Mouse (Mus musculus) hindbrain, embryonic 13.5 days (tissue): Measurements from ENCODE around the gene Zfp207. TPM values are rescaled to one million over a fixed set of nuclear protein-coding genes. Genes with fewer than 3 reads are reported as not detected.
"Not testable (repeated sequence)": the region's sequence is repeated elsewhere in the genome, so short reads cannot be mapped to it uniquely, and the experiment has no call there.

Experiments used
- ATAC-seq: fragments of 200-750 bp; cut with Nextera tagmentation; 2 replicates; pipeline ENCODE4 v1.8.0; 2017; ENCODE audit warnings: moderate TSS enrichment; ENCODE audit not compliant: low FRiP score
- H3K27ac ChIP-seq: fragments of 300-500 bp; sonication (generic); 2 replicates; pipeline ENCODE4 v1.5.1; 2015; ENCODE audit warnings: inconsistent platforms, mild to moderate bottlenecking, moderate library complexity
- H3K27me3 ChIP-seq: fragments of 300-500 bp; sonication (generic); 2 replicates; pipeline ENCODE4 v1.6.1; 2015; ENCODE audit warnings: mild to moderate bottlenecking, inconsistent platforms
- H3K36me3 ChIP-seq: fragments of 300-500 bp; sonication (generic); 2 replicates; pipeline ENCODE4 v1.6.1; 2015; ENCODE audit warnings: mild to moderate bottlenecking, inconsistent platforms
- H3K4me1 ChIP-seq: fragments of 300-500 bp; sonication (generic); replicated peaks from 2 replicates; pipeline ENCODE4 v1.6.1; 2015; ENCODE audit warnings: inconsistent platforms
- H3K4me2 ChIP-seq: fragments of 300-500 bp; sonication (generic); 2 replicates; pipeline ENCODE4 v1.6.1; 2015; ENCODE audit warnings: inconsistent platforms, mild to moderate bottlenecking, moderate library complexity
- H3K4me3 ChIP-seq: fragments of 300-500 bp; sonication (generic); 2 replicates; pipeline ENCODE4 v1.5.1; 2015; ENCODE audit warnings: mild to moderate bottlenecking, inconsistent platforms
- H3K9ac ChIP-seq: fragments of 300-500 bp; sonication (generic); 2 replicates; pipeline ENCODE4 v1.6.1; 2015; ENCODE audit warnings: mild to moderate bottlenecking, inconsistent platforms
- H3K9me3 ChIP-seq: fragments of 300-500 bp; sonication (generic); 2 replicates; pipeline ENCODE4 v1.6.1; 2016; ENCODE audit warnings: inconsistent platforms
- WGBS: fragments of 180-500 bp; shearing (Covaris S2); methylation state at CpG from one replicate; pipeline ENCODE4 v1.1.7; 2015; 5-methylcytosine and 5-hydroxymethylcytosine counted together
- polyA plus RNA-seq: library from polyadenylated mRNA; unstranded; fragments of >200 nt; fragmentation: Nextera tagmentation; extraction: Ambion mirVana; gene quantifications from 2 replicates; pipeline ENCODE4 v1.2.1, GENCODE M21; 2015

Zfp207 gene
- 210 and 214 TPM in 2 replicates for polyA plus RNA-seq

GRCm38 (mm10) chr11:80383019-80383625 is at the start of gene Zfp207:
Gene Zfp207 (plus strand): TSS chr11:80383279.
- H3K27me3 ChIP-seq, result no peaks in the 10 kb centered on the region
- ATAC-seq, result peak; percentile 96
- peaks cover 8% of the 10 kb centered on the region for H3K36me3 ChIP-seq
- peaks cover 41% of the 10 kb centered on the region for H3K4me1 ChIP-seq
- H3K4me3 ChIP-seq, result peak within 1 kb of the TSS; percentile 94
- peak within 1 kb of the TSS; percentile 96 for H3K9ac ChIP-seq
- H3K27ac ChIP-seq, result peak within 1 kb of the TSS; percentile 94
- H3K9me3 ChIP-seq, result no peaks in the 10 kb centered on the region
- WGBS, result 0% methylated on average over 33 of the region's 33 CpGs
- H3K4me2 ChIP-seq, result peak within 1 kb of the TSS; percentile 98

- Histone ChIP-seq H3K4me3 (no peak overlapping the region), H3K36me3 (0 out of 2 replicates have a peak, but pooled peaks cover 3% of the 10 kb centered on the region), H3K27me3 (no peaks in the 10 kb centered on the region), H3K9me3 (no peaks in the 10 kb centered on the region), H3K27ac (peak overlapping the region; percentile 85), H3K4me2 (no peak overlapping the region), H3K4me1 (peaks cover 24% of the 10 kb centered on the region), H3K9ac (peak overlapping the region; percentile 49; the same call in 1 of the 2 replicates)
- peak; percentile 88 for ATAC-seq
- 1% methylated on average over 7 of the region's 7 CpGs for WGBS
These were observed 47.3 kb upstream of the Zfp207 start for GRCm38 (mm10) chr11:80335609-80336350.

- Histone ChIP-seq H3K4me2 (no peak overlapping the region), H3K27ac (peak overlapping the region; percentile 85), H3K9me3 (no peaks in the 10 kb centered on the region), H3K4me3 (no peak overlapping the region), H3K36me3 (0 out of 2 replicates have a peak, but pooled peaks cover 3% of the 10 kb centered on the region), H3K27me3 (no peaks in the 10 kb centered on the region), H3K4me1 (peaks cover 24% of the 10 kb centered on the region), H3K9ac (0 out of 2 replicates have a peak overlapping the region, but pooled peaks have one; percentile 29)
- no peak for ATAC-seq
- WGBS, result 10% methylated on average over 6 of the region's 6 CpGs
These were observed 46.7 kb upstream of the Zfp207 start for GRCm38 (mm10) chr11:80336351-80336730.

GRCm38 (mm10) chr11:80342482-80342881 is 40.6 kb upstream of the Zfp207 start:
- WGBS, result 7% methylated on average over 2 of the region's 2 CpGs
- no peaks in the 10 kb centered on the region for H3K9me3 ChIP-seq
- no peak overlapping the region for H3K4me2 ChIP-seq
- H3K4me3 ChIP-seq, result no peak overlapping the region
- peak overlapping the region; percentile 67 for H3K27ac ChIP-seq
- ATAC-seq, result no peak
- no peaks in the 10 kb centered on the region for H3K27me3 ChIP-seq
- peaks cover 7% of the 10 kb centered on the region for H3K4me1 ChIP-seq
- no peak overlapping the region for H3K9ac ChIP-seq
- no peaks in the 10 kb centered on the region for H3K36me3 ChIP-seq

- no peak overlapping the region for H3K4me2 ChIP-seq
- no peak overlapping the region for H3K4me3 ChIP-seq
- ATAC-seq, result 0 out of 2 replicates have a peak, but pooled peaks have one; percentile 36
- WGBS, result 77% methylated on average over 5 of the region's 5 CpGs
- H3K27ac ChIP-seq, result no peak overlapping the region
- no peaks in the 10 kb centered on the region for H3K9me3 ChIP-seq
- no peak overlapping the region for H3K9ac ChIP-seq
- H3K36me3 ChIP-seq, result no peaks in the 10 kb centered on the region
- peaks cover 3% of the 10 kb centered on the region; the same call in 1 of the 2 replicates for H3K4me1 ChIP-seq
- no peaks in the 10 kb centered on the region for H3K27me3 ChIP-seq
These were observed 31.1 kb upstream of the Zfp207 start for GRCm38 (mm10) chr11:80351832-80352430.

GRCm38 (mm10) chr11:80354832-80355231 is 28.2 kb upstream of the Zfp207 start:
- no peak for ATAC-seq
- no peaks in the 10 kb centered on the region for H3K36me3 ChIP-seq
- peaks cover 3% of the 10 kb centered on the region; the same call in 1 of the 2 replicates for H3K4me1 ChIP-seq
- H3K4me3 ChIP-seq, result no peak overlapping the region
- no peaks in the 10 kb centered on the region for H3K9me3 ChIP-seq
- no peaks in the 10 kb centered on the region for H3K27me3 ChIP-seq
- H3K4me2 ChIP-seq, result no peak overlapping the region
- no peak overlapping the region for H3K9ac ChIP-seq
- WGBS, result 52% methylated on average over 4 of the region's 4 CpGs
- H3K27ac ChIP-seq, result no peak overlapping the region

- H3K4me3 ChIP-seq, result no peak overlapping the region
- 88% methylated on average over 1 of the region's 1 CpGs for WGBS
These were observed 14.1 kb upstream of the Zfp207 start for GRCm38 (mm10) chr11:80368949-80369348.

GRCm38 (mm10) chr11:80376651-80377050 is 6.4 kb upstream of the Zfp207 start:
- ATAC-seq, result no peak
- H3K4me1 ChIP-seq, result peaks cover 10% of the 10 kb centered on the region
- no peak overlapping the region for H3K27ac ChIP-seq
- WGBS, result 70% methylated on average over 4 of the region's 4 CpGs
- peaks cover 30% of the 10 kb centered on the region for H3K36me3 ChIP-seq
- peak overlapping the region; percentile 83 for H3K4me2 ChIP-seq
- no peaks in the 10 kb centered on the region for H3K9me3 ChIP-seq
- no peaks in the 10 kb centered on the region for H3K27me3 ChIP-seq
- H3K9ac ChIP-seq, result peak overlapping the region; percentile 98; the same call in 1 of the 2 replicates
- peak overlapping the region; percentile 88; the same call in 1 of the 2 replicates for H3K4me3 ChIP-seq

More at GRCm38 (mm10) chr11:80368949-80369348, 14.1 kb upstream of the Zfp207 start:
- Histone ChIP-seq H3K27me3 (no peaks in the 10 kb centered on the region), H3K27ac (no peak overlapping the region), H3K4me1 (no peaks in the 10 kb centered on the region), H3K9ac (no peak overlapping the region), H3K4me2 (no peak overlapping the region), H3K9me3 (no peaks in the 10 kb centered on the region), H3K36me3 (peaks cover 69% of the 10 kb centered on the region)
- no peak for ATAC-seq

- peaks cover 20% of the 10 kb centered on the region for H3K36me3 ChIP-seq
- H3K4me1 ChIP-seq, result peaks cover 17% of the 10 kb centered on the region
- H3K4me2 ChIP-seq, result peak within 1 kb of the TSS; percentile 83
- ATAC-seq, result peak; percentile 86
- peak within 1 kb of the TSS; percentile 88 for H3K4me3 ChIP-seq
- no peaks in the 10 kb centered on the region for H3K9me3 ChIP-seq
- no peaks in the 10 kb centered on the region for H3K27me3 ChIP-seq
- peak within 1 kb of the TSS; percentile 98 for H3K9ac ChIP-seq
- peak within 1 kb of the TSS; percentile 95 for H3K27ac ChIP-seq
- 2% methylated on average over 43 of the region's 43 CpGs for WGBS
These were observed 5.2 kb upstream of the Zfp207 start, which contains the start of gene 5730455P16Rik for GRCm38 (mm10) chr11:80377712-80378451. Gene 5730455P16Rik (minus strand): TSS chr11:80378034.

- Histone ChIP-seq H3K4me1 (peaks cover 17% of the 10 kb centered on the region), H3K36me3 (peaks cover 13% of the 10 kb centered on the region), H3K4me2 (peak overlapping the region; percentile 83), H3K9ac (peak overlapping the region; percentile 98; the same call in 1 of the 2 replicates), H3K4me3 (peak overlapping the region; percentile 88), H3K27ac (peak overlapping the region; percentile 95)
- H3K27me3 ChIP-seq, ATAC-seq, H3K9me3 ChIP-seq: not testable (repeated sequence)
- 61% methylated on average over 2 of the region's 2 CpGs for WGBS
These were observed 4.5 kb upstream of the Zfp207 start for GRCm38 (mm10) chr11:80378452-80379068.

GRCm38 (mm10) chr11:80379184-80379583 is 3.9 kb upstream of the Zfp207 start:
- not testable (repeated sequence) for H3K36me3 ChIP-seq, H3K27me3 ChIP-seq, ATAC-seq, H3K4me2 ChIP-seq, H3K4me3 ChIP-seq, H3K9ac ChIP-seq, H3K9me3 ChIP-seq, H3K27ac ChIP-seq
- WGBS, result 96% methylated on average over 7 of the region's 7 CpGs
- H3K4me1 ChIP-seq, result peaks cover 17% of the 10 kb centered on the region
